Mouse (Mus musculus) heart, postnatal 25 days (tissue): ENCODE results near the gene Slc9a9. TPM values are rescaled to one million over a fixed set of nuclear protein-coding genes. Genes with fewer than 3 reads are reported as not detected.

Experiments
- DNase-seq: peaks from one replicate; pipeline ENCODE4 v3.0.0; 2022; ENCODE audit warnings: low spot score
- intact Hi-C: fragments of 180-260 bp; cut with DNase I; formaldehyde crosslinking; loops from one replicate; pipeline ENCODE4 v1.15.1; 2025
- total RNA-seq, 2 experiments: library from RNA; stranded (reverse); gene quantifications; 2 replicates each; pipeline ENCODE4 v1.2.3; 2021

Gene Slc9a9
- total RNA-seq, 2 experiments from 2014 or later = 2.2 to 2.6 TPM

DNA sequence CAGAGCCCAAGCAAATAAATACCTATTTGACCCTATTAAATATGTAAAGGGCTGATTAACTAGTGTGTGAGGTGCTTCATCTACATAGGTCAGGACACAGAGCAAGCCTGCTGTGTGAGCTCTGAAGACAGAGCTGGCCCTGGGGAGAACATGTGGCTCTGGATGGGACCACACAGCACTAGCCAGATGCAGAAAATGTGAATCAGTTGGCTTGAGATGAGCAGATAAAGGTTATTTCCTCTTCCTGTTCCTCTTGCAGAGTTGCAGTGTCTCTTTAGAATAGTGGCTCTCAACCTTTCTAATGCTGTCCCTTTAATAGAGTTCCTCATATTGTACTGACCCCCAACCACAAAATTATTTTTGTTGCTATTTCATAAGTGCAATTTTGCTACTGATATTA, 234.5 kb downstream of the Slc9a9 start:
- intact Hi-C loops = no loop called here
- no peak for DNase-seq

DNA sequence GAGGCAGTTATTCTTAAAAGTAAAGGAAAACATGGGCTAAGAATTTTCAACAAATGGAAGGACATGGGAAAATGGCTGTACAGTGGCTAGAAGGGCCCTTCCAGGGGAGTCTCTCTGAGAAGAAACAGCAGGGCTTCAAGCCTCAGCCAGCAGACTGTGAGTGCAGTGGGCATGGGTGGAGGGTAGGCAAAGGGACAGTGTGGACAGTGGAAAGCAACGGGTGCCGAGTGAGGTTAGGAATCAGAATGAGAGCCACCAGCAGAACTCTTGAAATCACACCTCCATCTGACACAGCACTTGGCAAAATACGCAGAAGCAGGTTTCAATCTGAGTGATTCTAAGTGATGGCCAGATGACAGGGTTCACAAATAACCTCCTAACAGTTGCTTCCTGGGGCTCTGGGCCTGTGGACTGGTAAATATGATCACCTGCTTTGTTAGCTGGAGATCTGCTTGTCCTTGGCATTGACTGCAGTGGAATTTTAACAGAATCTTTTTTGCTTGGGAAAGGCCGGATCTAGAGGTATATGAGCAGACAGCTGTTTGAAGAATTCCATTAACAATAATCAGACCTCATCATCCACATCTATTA, 237.4 kb downstream of the Slc9a9 start:
- intact Hi-C loops = no loop called here

DNA sequence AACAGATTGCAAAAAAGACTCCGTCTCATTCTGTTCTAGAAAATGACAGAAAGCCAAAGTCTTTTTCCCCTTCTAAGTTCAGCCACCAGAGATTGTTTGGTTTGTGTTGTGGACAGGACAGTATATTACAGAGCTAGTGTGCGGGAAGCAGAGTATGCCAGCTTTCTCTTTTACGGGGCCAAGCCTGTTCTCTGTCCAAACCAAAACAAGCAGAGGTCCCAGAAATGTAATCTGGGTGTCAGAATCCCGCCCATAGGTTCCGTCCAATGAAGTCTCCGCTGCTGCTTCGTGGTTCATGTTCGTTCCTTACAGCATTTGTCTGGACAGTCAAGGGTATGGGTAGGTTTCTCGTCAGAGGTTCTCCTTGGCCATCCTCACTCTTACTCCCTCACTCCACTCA, 242.4 kb downstream of the Slc9a9 start:
- no peak for DNase-seq

More for the DNA sequence above, 237.4 kb downstream of the Slc9a9 start:
- DNase-seq = no peak

DNA sequence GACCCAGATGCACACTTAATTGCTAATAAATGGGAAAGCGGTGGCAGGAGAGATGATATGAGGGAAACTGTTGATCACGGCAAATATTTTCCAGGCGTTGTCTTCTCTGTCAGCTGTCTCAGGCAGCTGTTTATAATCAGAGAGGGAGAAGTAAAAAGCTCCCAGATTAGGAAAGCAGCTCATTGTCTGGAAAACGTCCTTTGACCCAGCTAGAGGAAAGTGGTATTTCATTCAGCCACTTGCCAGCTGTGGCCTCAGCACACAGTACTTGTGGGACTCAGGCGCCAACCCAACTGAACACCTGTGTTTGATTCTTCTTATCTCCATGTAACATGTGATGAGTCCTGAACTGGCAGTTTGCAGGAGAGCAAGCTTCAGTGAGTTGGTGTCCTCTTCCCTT, 252.4 kb downstream of the Slc9a9 start:
- no peak for DNase-seq
- intact Hi-C loops = no loop called here

More for the DNA sequence above, 242.4 kb downstream of the Slc9a9 start:
- intact Hi-C loops = no loop called here

DNA sequence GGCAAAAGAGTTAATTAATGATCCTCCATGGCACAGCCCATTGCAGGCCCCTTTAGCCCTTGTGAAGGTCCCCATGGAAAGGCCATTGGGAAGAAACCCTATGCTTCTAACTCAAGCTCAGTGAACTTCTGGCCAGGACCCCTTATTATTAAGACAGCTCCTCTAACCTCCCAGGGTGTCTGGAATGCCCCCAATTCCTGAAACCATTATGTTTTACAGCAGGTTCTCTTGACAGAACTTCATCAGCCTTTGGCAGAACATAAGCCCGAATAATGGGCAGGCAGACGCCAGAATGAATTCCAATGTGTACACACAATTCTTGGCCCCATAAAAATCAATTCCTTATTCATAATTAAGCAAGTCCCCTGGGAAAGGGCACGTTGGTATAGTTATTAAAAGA, 256.1 kb downstream of the Slc9a9 start:
- intact Hi-C loops = no loop called here
- no peak for DNase-seq

DNA sequence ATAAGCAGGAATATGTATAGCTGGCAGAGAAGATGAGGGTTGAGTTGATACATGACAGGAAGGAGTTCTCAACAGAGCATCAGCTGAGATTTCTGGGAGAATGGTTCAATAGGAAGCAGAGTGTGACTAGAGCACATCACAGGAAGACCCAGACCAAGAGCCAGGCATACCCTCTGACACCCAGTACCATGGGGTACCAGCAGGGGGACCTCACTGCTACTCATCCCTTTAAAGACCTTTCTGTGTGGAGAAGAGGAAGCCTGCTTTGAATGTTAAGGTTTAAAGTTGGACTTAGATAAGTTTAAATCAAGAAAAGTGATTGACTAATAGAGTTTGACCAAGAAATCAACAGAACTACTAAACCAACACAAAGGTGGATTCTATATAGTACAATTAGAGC, 257.4 kb downstream of the Slc9a9 start:
- DNase-seq = no peak
- intact Hi-C loops = no loop called here

DNA sequence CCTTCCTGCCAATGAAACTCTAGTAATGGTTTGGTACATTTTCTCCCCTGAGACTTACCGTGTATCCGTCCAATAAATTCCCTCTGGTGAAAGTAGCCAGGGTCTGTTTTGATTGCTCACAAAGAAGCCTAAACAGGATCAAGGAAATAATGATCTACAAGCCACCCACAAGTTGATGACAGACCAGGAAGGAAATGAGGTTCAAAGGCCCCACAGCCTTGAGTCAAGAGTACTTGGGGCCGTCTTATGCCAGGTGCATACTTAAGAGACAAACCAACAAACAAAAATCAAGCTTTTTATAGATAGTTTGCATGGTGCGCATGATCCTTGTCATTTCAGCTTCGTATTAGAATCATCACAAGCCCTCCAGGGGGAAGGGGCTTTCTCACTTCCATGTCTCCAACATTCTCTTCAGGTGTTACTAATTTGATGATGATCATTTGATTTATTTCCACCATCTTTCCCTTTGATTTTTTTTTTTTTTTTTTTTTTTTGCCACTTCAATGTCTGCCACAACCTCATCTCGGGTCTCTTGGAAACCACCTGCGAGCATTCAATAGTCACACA, 275.9 kb downstream of the Slc9a9 start:
- intact Hi-C loops = no loop called here

DNA sequence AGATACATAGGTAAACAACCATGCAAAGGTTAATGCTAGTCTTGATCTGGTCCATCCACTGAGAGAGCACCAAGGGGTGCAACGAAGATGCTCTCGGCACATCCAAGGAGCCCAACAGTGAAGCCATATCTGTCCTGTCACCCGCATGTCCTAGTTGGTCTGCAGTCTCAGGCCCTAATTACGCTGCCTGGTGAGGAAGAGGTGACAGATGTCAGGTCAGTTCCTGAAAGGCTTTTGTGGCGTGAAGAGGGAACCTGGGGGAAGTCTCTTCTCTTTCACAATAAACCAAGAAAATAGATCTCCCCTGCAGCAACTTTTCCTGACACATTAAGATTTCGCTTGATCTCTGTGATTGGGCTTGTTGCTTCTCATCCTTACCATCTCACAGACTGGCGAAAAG, 277.5 kb downstream of the Slc9a9 start:
- intact Hi-C loops = no loop called here

More for the DNA sequence above, 275.9 kb downstream of the Slc9a9 start:
- DNase-seq = no peak

DNA sequence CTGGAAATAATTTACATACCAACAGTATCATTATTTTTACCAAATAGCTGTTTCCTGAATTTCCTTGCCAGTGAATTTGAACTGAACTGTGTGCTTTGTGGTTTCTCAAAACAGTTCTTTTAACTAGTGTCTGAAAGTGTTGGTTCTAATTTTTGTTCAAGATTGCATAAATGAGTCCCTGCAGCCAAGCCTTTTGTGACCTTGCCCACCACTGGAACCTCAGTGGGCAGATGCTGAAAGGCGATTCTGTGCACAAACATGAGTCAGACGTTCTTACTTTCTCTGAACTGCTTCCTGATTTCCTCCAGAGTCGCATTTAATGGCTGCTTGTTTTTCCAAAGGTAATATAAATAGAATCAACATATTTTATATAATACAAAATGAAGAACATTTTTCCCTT, 281.0 kb downstream of the Slc9a9 start:
- intact Hi-C loops = no loop called here
- no peak for DNase-seq

More for the DNA sequence above, 277.5 kb downstream of the Slc9a9 start:
- no peak for DNase-seq

DNA sequence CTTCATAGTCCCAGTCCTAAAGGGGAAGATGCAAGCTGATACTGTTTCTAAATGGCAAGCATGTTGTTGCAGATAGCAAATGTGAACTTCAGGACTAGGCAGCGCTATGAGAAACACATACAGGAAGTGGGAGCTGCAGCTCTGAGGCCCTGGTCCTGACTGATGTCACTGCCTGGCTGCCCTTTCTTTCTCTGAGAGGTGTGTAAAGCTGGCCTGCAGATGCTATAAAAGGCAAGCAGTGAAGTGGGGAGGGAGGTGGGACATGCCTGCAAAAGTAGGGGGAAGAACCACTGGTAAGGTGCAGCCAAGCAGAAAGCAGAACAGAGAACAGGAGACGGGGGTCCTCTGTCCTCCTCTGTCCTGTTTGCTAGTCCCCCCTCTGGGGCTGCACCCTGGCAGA, 285.9 kb downstream of the Slc9a9 start:
- intact Hi-C loops = no loop called here
- DNase-seq = no peak

DNA sequence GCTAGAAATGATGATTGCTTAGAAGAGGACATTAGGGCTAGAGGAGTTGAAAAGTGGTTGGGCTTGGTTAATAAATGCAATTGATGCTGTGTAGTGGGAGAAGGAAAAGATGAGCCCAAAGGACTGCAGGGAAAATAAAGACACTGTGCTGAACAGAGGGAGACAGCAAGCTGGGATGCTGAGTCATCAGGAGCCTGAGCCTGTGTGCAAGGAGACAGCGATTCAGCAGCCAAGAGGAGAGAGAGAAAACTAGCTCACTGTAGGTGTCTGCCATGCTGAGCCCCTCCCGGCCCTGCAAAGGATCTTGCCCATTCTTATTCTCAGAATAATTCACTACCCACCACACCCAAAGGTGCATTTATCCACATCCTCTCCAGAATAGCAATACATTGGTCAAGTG, 288.7 kb downstream of the Slc9a9 start:
- intact Hi-C loops = no loop called here

DNA sequence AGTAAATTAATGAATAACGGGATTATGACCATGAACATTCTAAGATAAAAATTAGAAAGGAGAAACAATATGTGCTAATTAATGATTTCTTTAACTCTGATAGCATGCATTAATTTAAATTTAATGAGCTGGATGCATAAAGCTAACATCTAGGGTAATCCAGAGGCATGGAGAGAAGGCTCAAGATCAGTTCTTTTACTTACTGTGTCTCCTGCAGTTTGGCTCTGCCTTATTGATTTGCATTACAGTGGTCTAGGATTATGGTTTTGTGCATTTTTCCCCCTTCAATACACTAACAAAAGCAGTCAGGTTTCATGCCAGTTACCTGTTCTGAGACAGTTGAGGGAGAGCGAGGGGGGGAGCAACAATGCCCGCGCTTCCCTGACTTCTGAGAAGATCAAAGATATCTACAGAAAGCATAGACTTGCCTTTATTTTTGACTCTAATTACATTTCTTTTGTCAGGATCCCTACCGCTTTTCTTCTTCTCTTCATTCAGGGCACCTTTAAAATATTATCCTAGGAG, 298.9 kb downstream of the Slc9a9 start:
- DNase-seq = no peak
- intact Hi-C loops = no loop called here

More for the DNA sequence above, 288.7 kb downstream of the Slc9a9 start:
- no peak for DNase-seq

DNA sequence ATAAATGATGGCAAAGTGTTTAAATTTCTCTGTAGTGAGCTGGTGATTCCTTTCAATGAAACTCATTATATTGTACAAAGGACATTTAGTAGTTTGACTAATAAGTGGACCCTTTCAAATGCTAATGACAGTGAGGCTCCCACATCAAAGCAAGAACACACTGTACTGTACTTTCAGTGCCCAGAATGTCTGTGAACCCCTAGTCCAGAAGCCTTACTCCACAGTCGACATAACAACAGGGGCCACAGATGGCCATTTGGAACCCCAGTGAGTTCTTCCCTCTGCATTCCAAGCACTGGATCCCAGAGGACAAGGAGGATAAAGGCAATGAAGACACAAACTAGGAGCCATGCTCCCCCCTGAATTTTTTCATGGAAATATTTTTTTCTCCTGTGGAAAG, 299.4 kb downstream of the Slc9a9 start:
- intact Hi-C loops = no loop called here
- no peak for DNase-seq

DNA sequence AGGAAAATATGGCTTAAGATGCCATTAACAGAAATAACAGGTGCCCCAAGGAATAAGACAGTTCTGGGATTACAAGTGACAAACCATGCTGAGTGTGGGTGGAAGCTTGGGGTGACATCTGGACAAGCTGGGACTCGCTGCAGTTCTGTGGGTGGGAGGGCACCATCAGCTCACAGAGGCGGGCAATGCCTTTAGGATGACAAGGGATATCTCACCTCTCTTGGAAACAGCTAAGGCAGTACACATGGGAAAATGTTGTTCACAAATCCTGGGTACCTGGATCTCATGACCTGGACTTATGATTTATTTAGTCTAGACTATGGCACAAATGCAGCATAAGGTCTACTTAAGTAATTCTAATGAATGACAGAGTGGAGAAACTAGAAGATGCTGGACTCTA, 302.3 kb downstream of the Slc9a9 start:
- DNase-seq = no peak
- intact Hi-C loops = no loop called here

DNA sequence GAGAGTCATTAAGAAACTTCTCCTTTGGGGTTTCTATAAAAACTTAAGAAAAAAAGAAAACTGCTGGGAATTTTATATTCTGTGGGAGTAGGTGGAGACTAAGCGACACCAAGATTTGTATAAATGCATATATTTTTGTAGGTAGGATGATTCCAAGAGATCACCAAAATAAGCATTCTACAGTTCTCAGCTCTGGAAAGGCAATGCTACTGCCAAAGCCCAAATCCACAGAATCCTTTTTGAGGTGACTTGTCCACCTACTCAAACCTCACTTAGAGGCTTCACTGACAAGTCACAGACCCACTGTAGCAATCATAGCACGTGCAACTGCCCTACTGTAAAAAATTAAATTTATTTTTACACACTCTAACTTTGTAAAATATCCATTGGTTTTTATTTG, 303.0 kb downstream of the Slc9a9 start:
- intact Hi-C loops = no loop called here
- DNase-seq = no peak

DNA sequence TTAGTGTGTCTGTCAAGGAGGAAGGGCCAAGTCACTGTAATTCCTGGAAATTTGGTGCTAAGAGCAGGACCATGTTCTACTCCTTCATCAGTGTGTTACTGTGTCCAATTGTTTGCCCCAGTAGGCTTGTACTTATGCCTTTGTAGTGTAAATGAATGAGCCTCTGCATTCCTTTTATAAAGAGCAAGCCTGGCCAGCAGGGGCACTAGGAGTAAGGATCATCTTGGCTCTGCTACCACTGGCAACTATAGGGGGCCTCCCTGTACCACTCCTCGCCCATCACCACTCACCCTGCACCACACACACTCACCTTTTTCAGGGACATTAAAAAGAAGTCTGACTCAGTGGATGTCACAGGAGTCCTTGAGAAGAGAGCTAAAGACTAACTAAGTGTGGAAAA, 306.5 kb downstream of the Slc9a9 start:
- no peak for DNase-seq
- intact Hi-C loops = no loop called here

DNA sequence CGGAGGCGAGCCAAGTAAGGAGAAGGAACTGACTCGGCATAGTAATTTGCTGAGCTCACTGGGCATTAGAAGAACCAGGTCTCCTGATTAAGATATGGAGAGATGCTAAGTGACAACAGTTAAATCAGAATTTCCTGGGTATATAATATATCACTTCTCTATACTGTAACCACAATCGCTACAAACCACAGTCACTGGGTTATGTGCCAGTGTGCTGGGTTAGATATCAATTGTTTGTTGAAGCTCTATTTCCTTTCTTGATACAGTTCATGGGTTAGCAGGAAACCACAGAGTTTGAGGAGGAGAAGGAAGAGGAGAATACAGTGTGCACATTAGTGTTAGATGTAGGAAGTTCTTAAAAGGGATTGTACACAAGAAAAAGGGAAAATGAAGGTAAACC, 323.9 kb downstream of the Slc9a9 start:
- intact Hi-C loops = no loop called here

DNA sequence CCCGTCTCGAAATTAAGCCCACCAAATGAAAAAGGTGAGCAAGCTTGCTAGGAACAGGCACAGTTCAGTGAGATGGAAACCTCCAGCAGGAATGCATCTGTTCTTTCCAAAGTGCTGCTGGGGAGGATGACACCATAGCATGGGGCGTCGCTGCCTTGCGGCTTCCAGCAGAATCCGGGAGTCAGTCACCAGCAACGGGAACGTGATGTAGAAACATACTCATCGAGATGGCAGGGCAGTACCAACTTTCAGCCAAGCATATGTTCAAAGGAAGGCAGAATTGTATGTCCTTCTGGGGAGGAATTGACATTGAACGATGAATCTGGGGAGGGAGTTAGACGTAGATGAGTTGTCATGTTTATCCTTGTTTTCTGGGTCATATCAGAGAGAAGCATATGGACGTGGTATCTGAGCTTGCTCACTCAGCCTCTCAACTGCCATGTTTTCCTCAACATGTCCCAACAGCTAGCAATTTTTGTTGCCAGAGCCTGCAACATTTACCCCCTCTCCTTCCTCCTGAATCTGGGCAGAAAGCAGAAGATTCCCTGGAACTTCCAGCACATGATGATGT, 350.5 kb downstream of the Slc9a9 start:
- intact Hi-C loops = no loop called here
- no peak for DNase-seq

More for the DNA sequence above, 323.9 kb downstream of the Slc9a9 start:
- no peak for DNase-seq

DNA sequence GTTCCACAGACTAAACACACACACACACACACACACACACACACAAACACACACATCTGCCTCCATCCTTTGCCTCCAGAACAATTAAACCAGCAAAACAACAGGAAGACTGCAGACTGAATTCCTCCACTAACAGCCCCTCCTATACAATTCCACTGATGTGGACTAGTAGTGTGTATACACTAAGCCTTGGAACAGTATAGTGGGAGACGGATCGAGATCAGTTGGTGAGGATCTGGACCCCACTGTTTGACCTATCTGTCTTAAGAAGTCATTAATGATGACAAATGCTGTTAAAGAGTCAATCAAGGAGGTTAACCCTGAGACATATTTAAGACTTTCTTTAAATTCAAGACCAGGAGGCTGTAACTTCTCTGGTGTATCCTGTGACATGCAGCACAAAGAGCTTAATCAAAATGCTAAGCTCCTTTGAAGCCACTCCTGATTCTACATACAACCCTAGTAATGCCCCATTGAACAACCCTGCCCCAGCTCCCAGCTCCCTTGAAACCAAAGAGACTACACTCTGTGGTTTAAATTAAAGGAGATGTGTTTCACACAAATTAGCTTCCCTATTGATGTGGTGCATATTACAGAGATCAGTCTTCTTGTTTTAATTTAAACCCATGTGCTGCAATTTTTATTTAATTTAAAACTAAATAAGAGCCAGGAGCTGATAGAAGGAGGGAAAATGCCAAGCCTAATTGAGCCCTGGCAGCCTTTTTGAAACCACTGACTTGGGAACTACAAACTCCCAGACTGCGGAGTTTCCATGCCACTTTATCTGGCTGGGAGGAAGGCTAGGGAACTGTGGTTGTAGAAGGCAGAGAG, 364.6 kb downstream of the Slc9a9 start:
- DNase-seq = no peak
- intact Hi-C loops = no loop called here

DNA sequence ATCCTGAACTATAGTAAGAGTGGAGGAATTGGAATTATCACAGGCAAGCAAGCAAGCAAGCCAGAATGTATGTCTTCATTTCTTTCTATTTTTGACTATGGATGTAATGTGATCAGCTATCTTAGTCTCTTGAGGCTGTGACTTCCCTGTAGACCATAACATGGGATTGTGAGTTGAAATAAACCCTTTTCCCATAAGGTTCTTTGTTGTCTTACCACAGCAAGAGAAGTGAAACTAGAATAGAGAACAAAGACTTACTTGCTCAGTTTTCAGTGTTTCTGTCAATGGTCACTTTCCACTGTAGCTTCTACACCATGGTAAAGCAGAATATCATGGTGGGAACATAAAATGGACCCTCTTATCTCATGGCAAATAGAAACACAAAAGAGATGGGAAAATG, 366.5 kb downstream of the Slc9a9 start:
- intact Hi-C loops = no loop called here

DNA sequence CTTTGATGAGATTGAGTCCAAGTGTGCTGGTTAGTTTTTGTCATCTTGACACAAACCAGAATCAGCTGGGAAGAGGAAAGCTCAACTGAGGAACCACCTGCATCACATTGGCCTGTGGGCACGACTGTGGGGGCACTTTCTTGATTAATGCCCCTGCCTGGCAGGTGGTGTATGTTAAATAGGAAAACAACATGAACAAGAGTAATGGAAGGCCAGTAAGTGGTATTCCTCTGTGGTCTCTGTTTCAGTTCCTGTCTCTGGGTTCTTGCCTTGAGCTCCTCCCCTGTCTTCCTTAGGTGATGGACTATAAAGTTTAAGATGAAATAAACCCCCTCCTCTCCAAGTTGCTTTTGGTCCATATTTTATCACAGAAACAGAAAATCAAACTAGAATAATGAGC, 372.7 kb downstream of the Slc9a9 start:
- DNase-seq = no peak
- intact Hi-C loops = no loop called here

More for the DNA sequence above, 366.5 kb downstream of the Slc9a9 start:
- DNase-seq = no peak
